Mouse (Mus musculus): ENCODE measurements around the gene Tnr. TPM values are rescaled to one million over a fixed set of nuclear protein-coding genes. Genes with fewer than 3 reads are reported as not detected.

Tnr gene
- polyA plus RNA-seq, 1 experiment = not detected

DNA sequence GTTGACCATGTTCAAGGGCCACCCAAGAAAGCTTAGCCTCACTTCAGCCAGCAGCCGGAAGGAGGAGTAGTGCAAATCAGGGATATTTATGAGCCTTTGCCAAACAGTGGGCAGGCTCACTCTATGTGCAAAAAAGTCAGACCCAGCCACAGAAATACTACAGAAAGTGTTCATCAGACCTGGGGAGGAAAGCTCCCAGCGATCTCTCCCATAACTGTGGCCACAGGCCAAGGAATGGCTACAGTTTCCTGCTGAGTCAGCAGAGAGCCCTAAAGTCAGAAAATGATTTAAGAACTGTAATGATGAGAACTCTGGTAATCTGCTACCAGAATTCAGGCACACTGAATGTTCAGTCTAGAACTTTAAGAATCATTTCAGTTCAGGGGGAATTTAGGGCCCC, 221.7 kb downstream of the Tnr start:
- TF ChIP-seq POLR2A (IDR thresholded peaks at IDR 0.05; ENCODE audit: borderline replicate concordance, control insufficient read depth, low read depth, low read length) (no peak), CTCF (IDR thresholded peaks at IDR 0.05; ENCODE audit: control insufficient read depth, insufficient read depth, low read length) (no peak)
- Histone ChIP-seq H3K27ac (ENCODE audit: control insufficient read depth, insufficient read depth, low read depth, low read length, poor library complexity) (no peak overlapping the region), H3K4me1 (ENCODE audit: control insufficient read depth, insufficient read depth, low read length) (no peaks in the 10 kb centered on the region; the same call in 1 of the 2 replicates), H3K4me3 (replicated peaks; ENCODE audit: control insufficient read depth, low read depth, low read length) (no peak overlapping the region)
- WGBS = 37% methylated on average over 2 of the region's 2 CpGs

DNA sequence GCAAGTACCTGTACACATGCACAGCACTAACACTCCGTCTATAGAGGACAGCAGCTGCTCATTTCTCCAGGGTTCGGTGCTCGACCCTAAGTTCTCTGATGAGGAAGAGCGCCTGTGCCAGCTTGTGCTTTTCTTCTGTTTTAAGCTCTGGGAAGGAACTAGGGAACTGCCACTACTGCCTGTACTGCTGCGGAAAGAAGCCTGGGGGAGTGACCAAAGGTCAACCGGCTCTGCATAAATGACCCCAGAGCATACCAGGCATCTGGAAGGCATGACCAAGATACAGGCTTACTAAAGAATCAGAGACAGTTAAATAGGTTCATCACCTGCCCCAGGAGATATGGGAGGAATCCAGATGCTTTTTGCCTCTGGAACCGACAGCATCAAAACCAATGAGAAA, 224.4 kb downstream of the Tnr start:
- no peaks in the 10 kb centered on the region; the same call in 1 of the 2 replicates for H3K4me1 ChIP-seq (ENCODE audit: control insufficient read depth, insufficient read depth, low read length)
- H3K4me3 ChIP-seq (replicated peaks; ENCODE audit: control insufficient read depth, low read depth, low read length) = no peak overlapping the region
- TF ChIP-seq POLR2A (IDR thresholded peaks at IDR 0.05; ENCODE audit: borderline replicate concordance, control insufficient read depth, low read depth, low read length) = no peak
- TF ChIP-seq CTCF (IDR thresholded peaks at IDR 0.05; ENCODE audit: control insufficient read depth, insufficient read depth, low read length) = no peak
- H3K27ac ChIP-seq (ENCODE audit: control insufficient read depth, insufficient read depth, low read depth, low read length, poor library complexity) = no peak overlapping the region
- 87% methylated on average over 7 of the region's 7 CpGs for WGBS

DNA sequence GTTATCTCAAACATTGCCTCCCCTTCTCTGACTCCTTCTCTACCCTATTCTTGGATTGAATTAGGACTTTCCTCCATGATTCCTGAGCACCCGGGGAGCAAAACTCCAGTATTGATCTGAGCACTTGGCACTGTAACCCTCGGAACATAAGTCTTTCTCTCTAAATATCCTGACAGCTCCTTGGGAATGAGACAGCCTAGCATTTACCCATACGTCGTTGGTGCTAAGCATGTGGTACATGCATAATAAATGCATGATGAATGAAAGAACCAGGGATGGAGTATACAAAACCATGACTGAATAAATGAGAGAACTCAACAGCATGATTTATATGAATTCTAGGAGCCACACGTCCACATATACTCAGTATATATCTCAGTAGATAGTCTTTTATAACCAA, 226.8 kb downstream of the Tnr start:
- Histone ChIP-seq H3K27ac (ENCODE audit: control insufficient read depth, insufficient read depth, low read depth, low read length, poor library complexity) (no peak overlapping the region), H3K4me3 (replicated peaks; ENCODE audit: control insufficient read depth, low read depth, low read length) (no peak overlapping the region), H3K4me1 (ENCODE audit: control insufficient read depth, insufficient read depth, low read length) (no peaks in the 10 kb centered on the region)
- TF ChIP-seq CTCF (IDR thresholded peaks at IDR 0.05; ENCODE audit: control insufficient read depth, insufficient read depth, low read length) (no peak), POLR2A (IDR thresholded peaks at IDR 0.05; ENCODE audit: borderline replicate concordance, control insufficient read depth, low read depth, low read length) (no peak)
- 74% methylated on average over 5 of the region's 5 CpGs for WGBS

DNA sequence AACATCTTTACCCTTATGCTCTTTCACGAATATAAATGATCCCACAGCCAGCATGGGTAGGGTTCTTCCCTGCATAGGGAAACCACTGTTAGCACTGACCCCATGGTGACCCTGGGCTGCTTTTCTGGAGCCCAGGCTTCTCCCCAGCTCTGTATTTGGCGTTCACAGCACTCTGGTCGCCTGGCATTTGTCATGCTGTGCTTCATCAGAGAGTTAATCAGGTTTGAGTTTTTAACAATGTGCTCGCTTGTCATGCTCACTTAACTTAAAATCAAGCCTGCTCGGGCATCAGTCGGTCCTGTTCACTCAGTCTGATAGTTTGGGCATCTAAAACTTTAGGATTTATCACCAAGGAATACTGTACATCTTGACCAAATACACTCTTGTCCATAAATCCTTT, 227.3 kb downstream of the Tnr start:
- 59% methylated on average over 6 of the region's 6 CpGs for WGBS
- Histone ChIP-seq H3K4me3 (replicated peaks; ENCODE audit: control insufficient read depth, low read depth, low read length) (no peak overlapping the region), H3K27ac (ENCODE audit: control insufficient read depth, insufficient read depth, low read depth, low read length, poor library complexity) (no peak overlapping the region), H3K4me1 (ENCODE audit: control insufficient read depth, insufficient read depth, low read length) (no peaks in the 10 kb centered on the region)
- no peak for TF ChIP-seq POLR2A (IDR thresholded peaks at IDR 0.05; ENCODE audit: borderline replicate concordance, control insufficient read depth, low read depth, low read length)

DNA sequence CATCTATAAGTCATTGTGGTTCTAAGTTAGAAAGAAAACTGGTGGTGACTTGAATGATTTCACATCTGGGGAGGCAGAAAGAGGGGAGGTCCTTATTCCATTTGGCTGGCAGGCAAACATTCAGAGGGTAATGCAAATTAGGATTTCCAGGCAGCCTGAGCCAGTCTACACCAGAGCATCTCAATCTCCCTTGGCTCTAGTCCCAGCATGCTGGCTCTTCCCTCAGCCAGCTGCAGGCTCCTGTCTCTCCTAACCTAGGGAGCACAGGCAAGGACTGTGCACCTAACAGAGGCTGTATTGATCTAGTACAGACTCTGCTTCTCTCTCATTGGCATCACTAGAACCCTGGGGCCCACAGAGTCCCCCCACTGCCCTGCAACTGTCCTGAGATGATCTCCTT, 237.4 kb downstream of the Tnr start:
- Histone ChIP-seq H3K27ac (ENCODE audit: control insufficient read depth, insufficient read depth, low read depth, low read length, poor library complexity) (no peak overlapping the region), H3K4me1 (ENCODE audit: control insufficient read depth, insufficient read depth, low read length) (no peaks in the 10 kb centered on the region; the same call in 1 of the 2 replicates), H3K4me3 (replicated peaks; ENCODE audit: control insufficient read depth, low read depth, low read length) (no peak overlapping the region)
- TF ChIP-seq POLR2A (IDR thresholded peaks at IDR 0.05; ENCODE audit: borderline replicate concordance, control insufficient read depth, low read depth, low read length) (no peak), CTCF (IDR thresholded peaks at IDR 0.05; ENCODE audit: control insufficient read depth, insufficient read depth, low read length) (no peak)

DNA sequence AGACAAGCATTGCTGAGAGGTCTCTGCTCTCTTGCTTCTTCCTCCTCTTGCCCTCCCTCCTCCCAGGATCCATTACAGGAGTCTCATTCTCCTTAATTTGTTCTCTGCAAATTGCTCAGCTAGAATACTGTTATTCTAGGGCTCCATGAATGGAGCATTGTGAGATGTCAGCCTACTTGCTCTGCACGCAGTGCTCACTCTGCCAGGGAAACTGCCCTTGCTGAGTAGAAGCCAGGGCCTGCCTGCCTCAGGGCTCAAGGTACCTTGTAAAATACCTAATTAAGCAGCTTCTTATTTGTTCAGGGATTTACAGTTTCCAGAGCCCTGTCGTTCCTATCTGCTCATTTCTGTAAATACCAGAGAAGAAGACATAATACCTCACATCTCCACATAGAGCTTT, 240.3 kb downstream of the Tnr start:
- no peak overlapping the region for H3K27ac ChIP-seq (ENCODE audit: control insufficient read depth, insufficient read depth, low read depth, low read length, poor library complexity)
- no peak overlapping the region for H3K4me3 ChIP-seq (replicated peaks; ENCODE audit: control insufficient read depth, low read depth, low read length)
- H3K4me1 ChIP-seq (ENCODE audit: control insufficient read depth, insufficient read depth, low read length) = no peaks in the 10 kb centered on the region; the same call in 1 of the 2 replicates
- TF ChIP-seq POLR2A (IDR thresholded peaks at IDR 0.05; ENCODE audit: borderline replicate concordance, control insufficient read depth, low read depth, low read length) = no peak
- no peak for TF ChIP-seq CTCF (IDR thresholded peaks at IDR 0.05; ENCODE audit: control insufficient read depth, insufficient read depth, low read length)
- 88% methylated on average over 2 of the region's 2 CpGs for WGBS

DNA sequence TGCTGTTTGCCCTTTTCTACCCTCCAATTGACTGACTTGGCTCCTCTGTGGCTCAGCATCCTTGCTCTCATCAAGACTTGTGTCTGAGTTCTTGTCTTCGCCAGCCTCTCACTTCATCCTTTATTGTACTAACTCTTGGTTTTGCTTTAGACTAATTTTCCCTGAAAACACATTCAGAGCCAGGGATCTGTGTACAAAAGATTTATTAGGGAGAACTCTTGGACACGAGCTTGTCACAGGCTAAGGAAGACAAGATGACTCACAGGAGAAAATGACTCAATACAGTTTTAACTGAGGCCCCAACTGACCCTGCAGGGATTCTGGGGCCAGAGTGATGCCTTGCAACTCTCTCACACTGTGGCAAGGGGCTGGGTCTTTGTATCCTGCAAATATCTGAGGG, 241.3 kb downstream of the Tnr start:
- TF ChIP-seq CTCF (IDR thresholded peaks at IDR 0.05; ENCODE audit: control insufficient read depth, insufficient read depth, low read length) (no peak), POLR2A (IDR thresholded peaks at IDR 0.05; ENCODE audit: borderline replicate concordance, control insufficient read depth, low read depth, low read length) (no peak)
- H3K4me3 ChIP-seq (replicated peaks; ENCODE audit: control insufficient read depth, low read depth, low read length) = no peak overlapping the region
- WGBS = 65% methylated on average over 2 of the region's 2 CpGs
- H3K4me1 ChIP-seq (ENCODE audit: control insufficient read depth, insufficient read depth, low read length) = no peaks in the 10 kb centered on the region; the same call in 1 of the 2 replicates
- H3K27ac ChIP-seq (ENCODE audit: control insufficient read depth, insufficient read depth, low read depth, low read length, poor library complexity) = no peak overlapping the region

DNA sequence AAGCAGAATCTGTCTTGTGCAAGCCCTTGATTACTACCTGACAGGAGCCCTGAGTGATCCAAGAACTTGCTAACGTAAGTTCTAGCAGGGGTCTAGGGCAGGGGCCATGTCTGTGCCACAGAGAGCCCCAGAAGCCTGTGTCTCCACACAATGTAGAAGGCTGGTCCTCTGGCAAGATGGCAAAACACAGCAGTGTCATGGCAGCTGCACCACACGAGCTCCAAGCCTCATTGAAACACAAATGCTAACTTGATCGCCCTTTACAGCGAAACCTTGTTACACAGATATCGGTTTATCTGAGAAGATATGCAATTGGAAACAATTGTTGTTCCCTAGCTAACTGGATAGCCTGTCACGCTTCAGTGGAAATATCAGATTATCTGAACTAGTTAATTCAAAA, 246.4 kb downstream of the Tnr start:
- TF ChIP-seq CTCF (IDR thresholded peaks at IDR 0.05; ENCODE audit: control insufficient read depth, insufficient read depth, low read length) (no peak), POLR2A (IDR thresholded peaks at IDR 0.05; ENCODE audit: borderline replicate concordance, control insufficient read depth, low read depth, low read length) (no peak)
- no peak overlapping the region for H3K4me3 ChIP-seq (replicated peaks; ENCODE audit: control insufficient read depth, low read depth, low read length)
- no peaks in the 10 kb centered on the region; the same call in 1 of the 2 replicates for H3K4me1 ChIP-seq (ENCODE audit: control insufficient read depth, insufficient read depth, low read length)
- H3K27ac ChIP-seq (ENCODE audit: control insufficient read depth, insufficient read depth, low read depth, low read length, poor library complexity) = no peak overlapping the region
- WGBS = 78% methylated on average over 6 of the region's 6 CpGs

DNA sequence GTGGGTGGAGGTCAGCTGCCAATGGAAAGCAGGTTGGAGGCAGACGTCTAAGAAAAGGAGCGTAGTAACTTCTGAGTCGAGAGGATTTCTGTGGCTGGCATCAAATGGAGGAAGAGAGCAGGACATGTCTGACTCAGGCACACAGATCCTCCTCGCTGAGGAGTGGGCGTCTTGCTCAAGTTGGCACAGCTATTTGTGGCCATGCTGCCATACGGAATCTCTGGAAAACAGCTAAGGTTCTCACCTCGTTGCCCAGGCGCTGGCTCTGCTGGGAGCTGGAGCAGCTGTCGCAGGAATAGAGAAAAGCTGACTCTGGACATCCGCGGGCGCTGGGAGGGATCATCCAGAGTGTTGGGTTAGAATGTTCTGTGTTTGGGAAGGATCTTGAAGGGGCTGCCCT, 250.1 kb downstream of the Tnr start:
- TF ChIP-seq POLR2A (IDR thresholded peaks at IDR 0.05; ENCODE audit: borderline replicate concordance, control insufficient read depth, low read depth, low read length) (no peak), CTCF (IDR thresholded peaks at IDR 0.05; ENCODE audit: control insufficient read depth, insufficient read depth, low read length) (no peak)
- 74% methylated on average over 12 of the region's 12 CpGs for WGBS
- Histone ChIP-seq H3K4me1 (ENCODE audit: control insufficient read depth, insufficient read depth, low read length) (no peaks in the 10 kb centered on the region), H3K27ac (ENCODE audit: control insufficient read depth, insufficient read depth, low read depth, low read length, poor library complexity) (no peak overlapping the region), H3K4me3 (replicated peaks; ENCODE audit: control insufficient read depth, low read depth, low read length) (no peak overlapping the region)
